Mouse (Mus musculus) adrenal gland (tissue): Measurements from ENCODE around the gene Smim24.

Source experiments
- intact Hi-C: fragments of 180-260 bp; cut with DNase I; formaldehyde crosslinking; loops from one replicate; pipeline ENCODE4 v1.15.1; 2025
- long read RNA-seq, 2 experiments: library from polyadenylated mRNA; unstranded; transcript quantifications; one replicate each; pipeline ENCODE4 v2.0.0; 2020; ENCODE audit warnings: borderline replicate concordance in 1 of 2; ENCODE audit not compliant: insufficient replicate concordance in 1 of 2

The Smim24 gene
- long read RNA-seq, experiment 1, partial matches to known transcripts = 0 of 3 reads
- long read RNA-seq, experiment 1, other reads (novel, unspliced or antisense) = 0 of 3 reads
- long read RNA-seq, experiment 2 = 0 reads

- intact Hi-C loops = no loop called here
These were observed at the start of gene Smim24 for GRCm38 (mm10) chr10:81392781-81393185. Smim24 (plus strand) TSS chr10:81393051.

DNA sequence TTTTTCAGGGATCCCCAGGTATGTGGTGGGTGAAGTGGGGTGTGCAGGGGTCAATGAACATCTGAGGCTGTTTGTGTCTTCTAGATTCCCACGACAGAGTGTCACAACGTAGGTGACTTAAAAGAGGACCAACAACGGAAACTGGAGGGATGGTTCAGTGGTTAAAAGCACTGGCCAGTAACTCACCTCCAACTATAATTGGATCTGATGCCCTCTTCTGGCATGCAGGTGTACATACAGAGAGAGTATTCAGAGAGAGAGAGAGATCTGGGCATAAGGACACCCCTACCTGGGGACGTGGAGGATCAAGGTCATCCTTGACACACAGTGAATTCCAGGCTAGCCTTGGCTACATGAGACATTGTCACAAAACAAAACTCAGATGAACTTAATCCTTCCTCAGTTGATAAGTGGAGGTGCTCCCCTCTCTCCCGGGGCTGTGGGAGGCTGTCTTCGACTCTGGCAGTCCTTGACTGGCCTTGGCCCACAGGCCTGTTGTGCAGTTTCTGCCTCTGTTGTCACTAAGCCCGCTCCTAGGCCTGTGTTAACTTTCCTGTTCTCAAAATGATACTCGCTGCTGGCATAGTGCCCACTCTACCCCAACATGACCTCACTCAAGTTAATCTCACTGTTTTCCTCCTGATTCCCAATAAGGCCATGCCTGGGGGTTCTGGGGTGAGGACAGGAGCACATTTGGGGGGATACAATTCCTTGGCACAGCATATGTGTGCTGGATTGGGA is 48.3 kb upstream of the Smim24 start:
- intact Hi-C loops = loop anchor here (5.0 kb wide), 1 partner anchor 52 kb away; the partner anchor contains the start of genes Pip5k1c and Tjp3

DNA sequence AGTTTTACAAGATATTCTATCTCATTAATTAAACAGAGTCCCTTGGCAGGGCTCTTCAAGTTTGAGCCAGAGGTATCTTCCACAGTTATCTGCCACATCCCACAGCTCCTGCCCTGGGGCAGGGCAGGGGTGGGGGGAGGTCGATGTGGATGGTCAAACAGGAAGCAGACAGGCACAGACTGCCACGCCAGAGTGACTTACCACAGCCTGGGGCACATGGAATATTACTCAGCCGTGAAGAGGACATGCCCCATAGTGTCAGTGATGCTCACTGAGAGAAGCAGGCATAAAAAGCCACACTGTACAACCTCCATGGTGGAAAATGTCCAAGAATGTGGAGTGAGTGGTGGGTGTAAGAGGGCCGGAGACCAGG is 47.7 kb upstream of the Smim24 start:
- intact Hi-C loops = no loop called here

DNA sequence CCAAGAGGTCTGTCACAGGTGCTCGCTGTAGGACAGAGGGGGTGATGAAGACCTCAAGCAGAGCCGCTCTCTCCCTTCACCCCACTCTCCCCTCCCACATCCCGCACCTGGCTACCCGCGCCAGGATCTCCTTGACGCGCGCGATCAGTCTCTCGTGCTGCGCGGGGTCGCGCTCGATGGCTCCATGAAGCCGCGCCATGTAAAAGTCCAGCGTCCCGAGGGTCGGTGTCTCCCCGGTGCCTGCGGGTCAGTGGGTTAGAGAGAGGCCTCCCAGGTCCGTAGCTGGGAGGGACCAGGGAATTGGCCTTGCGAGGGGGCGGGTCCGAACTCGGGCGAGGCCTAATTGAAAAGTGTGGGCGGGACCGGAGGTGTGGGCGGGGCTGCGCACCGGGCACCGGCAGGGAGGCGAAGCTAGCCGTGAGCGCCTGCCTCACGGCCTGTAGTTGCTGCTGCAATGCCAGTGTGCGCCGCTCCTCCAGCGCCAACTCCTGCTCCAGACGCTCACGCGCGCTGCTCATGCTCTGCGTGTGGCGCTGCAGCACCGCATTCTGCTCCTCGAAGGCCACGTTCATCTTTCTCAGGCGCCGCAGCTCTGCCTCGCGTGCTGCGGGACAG is 46.3 kb upstream of the Smim24 start:
- intact Hi-C loops = no loop called here

DNA sequence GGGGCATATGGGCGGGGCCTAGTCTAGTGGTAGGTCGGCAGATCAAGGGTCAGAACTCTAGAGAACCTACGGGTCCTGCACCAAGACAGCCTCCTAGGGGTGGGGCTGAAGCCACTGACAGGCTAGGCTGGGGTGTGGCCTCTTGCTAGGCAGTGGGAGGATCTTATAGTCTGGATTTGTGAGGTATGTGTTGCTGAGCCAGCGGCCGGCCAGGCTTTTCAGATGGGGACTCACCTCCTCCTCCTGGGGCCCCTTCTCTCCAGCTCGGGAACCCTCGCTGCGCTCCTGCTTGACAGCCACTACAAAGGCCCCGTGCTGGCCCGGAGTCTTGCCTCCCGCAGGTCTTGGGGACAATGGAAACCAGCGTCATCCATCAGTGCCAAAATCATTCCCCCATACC is 43.7 kb upstream of the Smim24 start:
- intact Hi-C loops = no loop called here

- intact Hi-C loops = no loop called here
These were observed 42.9 kb upstream of the Smim24 start for GRCm38 (mm10) chr10:81349961-81350350.

GRCm38 (mm10) chr10:81350351-81351063 is 42.3 kb upstream of the Smim24 start, which contains the start of gene Hmg20b:
Hmg20b (minus strand) TSS chr10:81350480.
- intact Hi-C loops = no loop called here

DNA sequence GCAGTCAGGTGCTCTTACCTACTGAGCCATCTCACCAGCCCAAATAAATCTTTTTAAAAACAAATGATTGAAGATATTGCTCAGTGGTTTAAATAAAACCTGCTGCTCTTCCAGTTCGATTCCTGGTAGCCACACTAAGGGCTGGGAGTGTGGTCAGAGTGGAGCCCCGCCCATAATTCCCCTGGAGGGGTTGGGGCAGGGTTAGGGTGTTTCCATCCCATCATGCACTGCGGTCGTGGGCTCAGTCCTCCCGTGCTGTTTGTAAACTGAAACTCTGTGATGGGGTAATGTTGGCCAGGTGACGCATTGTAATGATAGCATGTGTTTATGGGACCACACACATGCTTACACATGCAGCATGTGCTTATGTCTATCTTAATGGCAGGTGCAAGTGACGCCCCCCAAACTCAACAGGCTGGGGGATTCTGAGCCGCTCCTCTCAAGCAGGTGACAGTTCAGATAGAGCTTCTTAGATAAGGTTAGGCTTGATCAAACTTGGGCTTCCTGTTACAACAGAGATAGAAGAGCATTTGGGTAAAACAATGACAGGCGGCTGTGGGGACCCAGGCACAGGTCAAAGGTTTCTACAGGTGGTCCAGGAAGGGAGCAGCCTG is 41.1 kb upstream of the Smim24 start:
- intact Hi-C loops = no loop called here

DNA sequence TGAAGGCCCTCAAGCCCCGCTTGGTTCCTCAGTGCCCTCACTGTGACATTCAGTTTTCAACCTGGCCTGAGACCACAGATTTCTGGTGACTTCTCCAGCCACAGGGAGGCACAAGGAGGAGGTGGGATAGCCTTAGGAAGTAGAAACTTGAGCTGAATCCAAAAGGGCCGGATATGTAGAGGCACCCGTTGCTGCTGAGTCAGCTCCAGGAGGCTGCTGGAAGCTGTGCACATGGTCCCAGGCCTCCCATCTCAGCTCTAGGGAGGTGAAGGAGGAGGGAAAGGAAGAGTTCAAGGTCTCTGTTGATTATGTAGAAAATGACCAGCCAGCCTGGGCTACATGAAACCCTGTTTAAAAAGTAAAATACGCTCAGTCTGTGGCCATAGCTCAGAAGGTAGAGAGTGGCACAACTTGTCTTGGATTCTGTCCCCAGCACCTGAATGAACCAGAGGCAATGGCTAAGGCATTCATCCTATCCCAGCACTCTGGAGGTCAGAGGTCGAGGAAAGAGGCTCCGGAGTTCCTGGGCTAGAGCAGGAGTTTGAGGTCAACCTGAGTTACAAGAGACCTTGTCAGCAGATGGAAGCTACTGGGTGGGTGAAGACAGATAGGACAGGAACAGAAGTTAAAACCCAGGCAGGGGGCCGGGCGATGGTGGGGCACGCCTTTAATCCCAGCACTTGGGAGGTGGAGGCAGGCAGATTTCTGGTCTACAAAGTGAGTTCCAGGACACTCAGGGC is 37.9 kb upstream of the Smim24 start:
- intact Hi-C loops = no loop called here

- intact Hi-C loops = no loop called here
These were observed 37.3 kb upstream of the Smim24 start for GRCm38 (mm10) chr10:81355533-81355932.

DNA sequence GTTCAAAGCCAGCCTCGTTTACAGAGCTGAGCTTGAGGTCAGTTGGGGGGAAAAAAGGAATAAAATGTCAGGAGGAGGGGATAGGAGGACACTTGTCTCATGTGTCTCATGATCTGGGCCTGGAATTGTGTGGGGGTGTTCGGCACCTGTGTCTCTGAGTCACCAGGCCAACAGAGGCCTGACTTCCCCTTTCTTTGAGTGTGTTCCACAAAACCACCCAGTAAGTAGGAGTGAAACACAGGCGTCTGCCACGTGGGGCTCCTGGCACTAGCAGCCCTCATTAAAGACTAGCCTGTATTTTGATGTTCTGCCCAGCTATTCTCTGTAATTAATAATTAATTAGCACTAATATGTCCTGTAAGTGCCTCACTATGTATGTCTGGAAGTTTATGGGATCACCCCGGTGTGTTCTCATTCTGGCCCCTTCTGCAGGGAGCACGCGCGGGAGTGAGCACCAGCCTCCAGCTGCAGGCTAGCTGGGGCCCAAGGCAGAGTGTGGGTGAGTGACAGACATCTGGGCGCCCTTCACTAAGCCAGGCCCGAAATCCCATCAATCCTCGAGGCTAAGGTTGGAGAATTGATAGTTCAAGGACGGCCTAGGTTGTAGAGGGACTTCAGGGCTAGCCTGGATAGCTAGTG is 36.4 kb upstream of the Smim24 start:
- intact Hi-C loops = no loop called here

DNA sequence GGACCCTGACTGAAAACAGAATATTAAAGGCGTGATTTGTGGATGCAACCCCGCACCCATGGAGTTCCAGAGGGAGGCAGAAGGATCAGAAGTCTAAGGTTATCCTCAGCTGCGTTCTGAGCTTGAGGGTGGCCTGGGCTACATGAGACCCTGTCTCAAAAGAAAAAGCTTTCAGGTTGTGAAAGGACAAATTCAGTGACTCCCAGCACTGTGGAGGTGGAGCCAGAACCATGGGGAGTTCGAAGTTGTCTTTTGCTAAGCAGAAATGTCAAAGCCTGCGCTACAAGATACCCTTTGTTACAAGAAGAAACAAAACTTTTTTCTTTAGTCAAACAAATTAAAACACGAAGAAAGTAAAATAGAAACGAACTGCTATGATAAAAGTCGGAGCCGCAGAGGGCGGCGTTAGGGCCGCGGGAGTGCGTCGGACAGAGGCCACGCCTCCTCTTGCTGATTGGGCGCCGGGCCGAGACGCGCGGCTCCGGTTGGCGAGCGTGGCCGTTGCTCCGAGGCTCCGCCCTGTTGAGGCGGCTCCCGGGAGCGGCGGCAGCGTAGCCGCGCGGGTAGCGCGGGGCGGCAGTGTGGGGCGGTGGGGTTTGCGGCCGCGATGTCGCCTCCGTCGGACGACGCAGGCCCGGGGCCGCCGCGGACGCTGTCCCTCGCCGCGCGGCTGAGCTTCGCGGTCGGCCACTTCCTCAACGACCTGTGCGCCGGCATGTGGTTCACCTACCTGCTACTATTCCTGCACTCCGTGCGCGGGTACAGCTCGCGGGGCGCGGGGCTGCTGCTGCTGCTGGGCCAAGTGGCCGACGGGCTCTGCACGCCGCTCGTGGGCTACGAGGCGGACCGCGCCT is 35.6 kb upstream of the Smim24 start, which contains the start of gene Mfsd12:
Gene Mfsd12, plus strand, starts transcription at position 501 of the 854 bp plus-strand sequence.
- intact Hi-C loops = no loop called here

- intact Hi-C loops = no loop called here
These were observed 34.6 kb upstream of the Smim24 start for GRCm38 (mm10) chr10:81358209-81358608.

- intact Hi-C loops = no loop called here
These were observed 34.0 kb upstream of the Smim24 start for GRCm38 (mm10) chr10:81358841-81359240.

DNA sequence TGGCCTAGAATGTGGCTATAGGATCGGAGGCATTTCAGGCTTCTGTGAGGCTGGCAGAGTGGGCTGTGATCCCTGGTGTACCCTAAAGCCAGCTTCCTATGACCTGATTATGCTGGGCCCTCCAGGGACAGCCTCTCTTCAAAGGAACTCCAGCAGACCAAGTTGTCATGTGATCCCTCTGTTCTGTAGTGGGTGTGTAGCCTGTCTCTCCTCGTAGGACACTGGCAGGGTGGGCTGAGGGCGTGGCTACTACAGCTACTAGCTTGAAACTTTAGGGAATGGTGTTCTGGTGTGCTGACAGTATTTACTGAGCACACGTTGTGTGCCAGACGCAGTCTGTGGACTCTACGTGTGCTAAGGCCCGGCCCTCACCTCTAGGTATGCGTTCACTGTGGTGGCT is 32.1 kb upstream of the Smim24 start:
- intact Hi-C loops = no loop called here

DNA sequence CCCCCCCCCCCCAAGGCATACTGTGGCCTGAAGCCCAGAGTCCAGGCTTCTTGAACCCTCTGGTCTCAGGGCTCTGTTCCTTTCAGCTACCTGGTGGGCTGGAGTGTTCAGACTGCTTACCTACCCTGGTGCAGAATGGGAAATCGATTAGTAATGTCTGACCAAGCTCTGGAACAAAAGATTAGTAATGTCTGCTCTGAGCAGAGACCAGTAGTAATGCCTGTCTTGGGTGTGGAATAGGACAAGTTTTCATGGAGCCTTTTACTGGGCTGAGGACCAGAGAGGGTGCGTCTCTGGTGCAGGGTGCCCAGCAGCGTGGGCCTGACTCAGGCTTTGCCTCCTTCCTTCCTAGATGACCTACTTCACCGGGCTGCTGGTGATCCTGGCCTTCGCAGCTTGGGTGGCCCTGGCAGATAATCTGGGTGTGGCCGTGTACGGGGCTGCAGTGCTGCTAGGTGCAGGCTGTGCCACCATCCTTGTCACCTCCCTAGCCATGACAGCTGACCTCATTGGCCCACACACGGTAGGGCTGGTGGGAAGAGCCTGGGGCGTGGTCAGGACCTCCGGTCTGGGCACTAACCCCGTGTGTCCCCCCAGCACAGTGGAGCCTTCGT is 30.4 kb upstream of the Smim24 start:
- intact Hi-C loops = no loop called here

DNA sequence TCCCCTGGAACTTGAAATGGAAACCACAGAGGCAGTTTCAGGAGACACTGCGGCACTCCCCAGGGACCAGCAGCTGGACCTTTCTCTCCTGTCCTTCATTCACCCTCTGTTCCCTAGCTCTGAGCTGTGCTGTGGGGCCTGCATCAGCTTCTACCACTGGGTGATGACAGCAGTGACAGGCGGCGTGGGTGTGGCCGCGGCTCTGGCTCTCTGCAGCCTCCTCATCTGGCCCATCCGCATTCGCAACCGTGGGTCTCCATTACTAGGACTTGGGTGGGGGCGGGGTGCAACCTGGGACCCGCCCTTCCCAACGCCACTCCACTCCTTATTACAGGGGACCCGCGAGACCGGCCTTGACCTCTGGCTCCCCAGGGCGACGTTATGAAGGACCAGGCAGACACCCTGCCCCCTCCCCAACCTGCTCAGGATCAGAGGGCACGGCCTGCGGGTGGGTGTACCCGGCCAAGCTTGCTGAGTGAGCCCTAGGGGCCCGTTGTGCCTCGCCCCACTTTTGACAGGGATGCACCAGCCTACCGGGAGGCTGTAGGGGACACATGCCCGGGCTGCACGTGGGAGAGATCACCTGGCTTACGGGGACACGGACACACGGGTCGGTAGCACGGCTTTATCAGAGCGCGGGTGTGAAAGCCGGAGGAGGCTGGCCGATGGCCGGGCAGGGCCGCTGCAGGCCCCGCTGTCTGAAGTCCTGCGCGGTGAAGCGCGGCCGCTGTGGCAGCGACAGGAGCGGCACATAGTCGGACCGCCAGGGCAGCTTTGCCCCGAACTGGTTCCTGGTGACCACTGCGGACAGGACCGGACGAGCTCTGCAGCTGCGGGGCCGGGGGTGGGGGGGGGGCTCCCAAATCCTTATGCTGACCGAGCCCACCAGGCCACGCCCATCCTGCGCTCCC is 29.2 kb upstream of the Smim24 start:
- intact Hi-C loops = no loop called here

DNA sequence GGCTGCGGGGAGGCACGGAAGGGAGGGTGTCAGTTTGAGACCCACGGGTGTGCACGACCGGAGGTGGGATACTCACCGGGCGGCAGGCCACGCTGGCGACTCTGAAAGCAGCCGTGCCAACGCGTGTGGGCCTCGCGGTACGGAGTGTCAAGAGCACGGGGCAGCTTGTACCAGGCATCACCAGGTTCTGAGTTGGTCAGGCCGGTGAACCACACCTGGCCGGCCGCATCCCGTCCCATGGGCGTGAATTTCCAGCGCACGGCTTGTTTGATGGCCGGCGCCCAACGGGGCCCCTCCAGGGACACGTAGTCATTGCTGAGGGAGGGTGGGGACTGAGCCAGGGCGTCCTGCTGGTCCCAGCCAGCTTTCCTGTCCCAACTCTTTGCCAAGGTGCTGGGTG is 28.2 kb upstream of the Smim24 start:
- intact Hi-C loops = no loop called here
